Mouse (Mus musculus): ENCODE results near the gene Spsb1. TPM values are rescaled to one million over a fixed set of nuclear protein-coding genes. Genes with fewer than 3 reads are reported as not detected.

Gene Spsb1
- polyA plus RNA-seq, 1 experiment from 2014 or later = 9.2 TPM

DNA sequence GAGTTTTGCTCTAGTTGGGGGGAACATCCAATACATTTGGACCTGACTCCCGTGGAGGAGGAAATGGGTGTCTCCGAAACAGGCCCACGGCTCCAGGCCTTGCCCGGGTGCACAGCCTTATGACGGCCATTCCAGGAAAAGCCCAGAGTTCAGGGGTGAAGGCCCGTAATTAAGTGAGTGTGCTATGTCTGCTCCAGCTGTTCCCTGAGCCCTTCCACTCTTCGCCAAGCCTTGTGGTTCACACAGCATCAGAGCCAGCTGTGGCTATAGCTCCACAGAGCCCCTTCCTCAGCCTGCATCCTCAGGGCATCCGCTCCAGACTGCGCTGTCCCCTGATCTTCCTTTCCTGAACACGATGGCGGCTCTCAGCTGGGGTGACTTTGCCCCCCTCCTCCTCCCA lies 83.8 kb downstream of the Spsb1 start:
- H3K4me1 ChIP-seq = peaks cover 46% of the 10 kb centered on the region
- DNase-seq (ENCODE audit: low spot score) = no peak
- peak overlapping the region; percentile 44; the same call in 1 of the 2 replicates for H3K27ac ChIP-seq

DNA sequence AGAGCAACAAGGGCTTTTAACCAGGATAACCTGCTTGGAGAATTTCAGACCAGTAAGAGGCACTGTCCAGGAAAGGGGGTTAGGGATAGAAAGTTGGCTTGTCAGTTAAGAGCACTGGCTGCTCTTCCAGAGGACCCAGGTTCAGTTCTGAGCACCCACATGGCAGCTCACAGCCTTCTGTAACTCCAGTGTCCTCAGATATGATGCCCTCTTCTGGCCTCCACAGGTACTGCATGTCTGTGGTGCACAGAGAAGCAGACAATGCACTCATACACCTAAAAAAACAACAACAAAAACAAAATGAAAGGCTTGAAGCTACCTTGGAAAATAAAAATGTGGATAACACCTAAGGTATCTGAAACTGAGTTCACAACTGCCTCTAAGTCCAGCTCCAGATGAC lies 84.4 kb downstream of the Spsb1 start:
- Histone ChIP-seq H3K4me1 (peaks cover 40% of the 10 kb centered on the region), H3K27ac (no peak overlapping the region), H3K9me3 (no peaks in the 10 kb centered on the region)

More for the DNA sequence above, 83.8 kb downstream of the Spsb1 start:
- Histone ChIP-seq H3K36me3 (no peaks in the 10 kb centered on the region), H3K27me3 (ENCODE audit: insufficient read depth, poor library complexity, severe bottlenecking) (0 out of 2 replicates have a peak, but pooled peaks cover 7% of the 10 kb centered on the region), H3K4me3 (no peak overlapping the region), H3K9me3 (no peaks in the 10 kb centered on the region)
- WGBS = 75% methylated on average over 11 of the region's 11 CpGs

DNA sequence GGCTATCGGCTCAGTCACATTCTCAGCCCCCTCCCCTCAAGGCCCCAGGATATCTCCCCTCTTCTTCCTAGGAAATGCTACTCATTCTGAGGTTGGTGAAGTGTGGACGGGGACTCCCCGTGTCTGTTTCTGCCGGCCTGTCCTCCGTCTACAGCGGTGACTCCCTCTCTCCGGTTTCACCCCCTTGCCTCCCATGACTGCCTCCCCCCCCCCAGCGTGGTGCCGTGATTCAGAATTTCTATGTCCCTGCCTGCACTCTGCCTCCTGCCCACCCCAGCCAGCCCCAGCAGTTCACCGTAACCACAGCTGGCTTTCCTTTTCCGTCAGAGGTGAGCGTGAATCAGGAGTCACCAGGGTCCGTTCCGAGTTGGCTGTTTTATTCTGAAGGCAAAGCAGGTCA lies 86.1 kb downstream of the Spsb1 start:
- Histone ChIP-seq H3K27ac (peak overlapping the region; percentile 67; the same call in 1 of the 2 replicates), H3K4me1 (peaks cover 36% of the 10 kb centered on the region)

More for the DNA sequence above, 84.4 kb downstream of the Spsb1 start:
- Histone ChIP-seq H3K4me3 (no peak overlapping the region), H3K36me3 (no peaks in the 10 kb centered on the region), H3K27me3 (ENCODE audit: insufficient read depth, poor library complexity, severe bottlenecking) (0 out of 2 replicates have a peak, but pooled peaks cover under 1% of the 10 kb centered on the region)
- DNase-seq (ENCODE audit: low spot score) = no peak

DNA sequence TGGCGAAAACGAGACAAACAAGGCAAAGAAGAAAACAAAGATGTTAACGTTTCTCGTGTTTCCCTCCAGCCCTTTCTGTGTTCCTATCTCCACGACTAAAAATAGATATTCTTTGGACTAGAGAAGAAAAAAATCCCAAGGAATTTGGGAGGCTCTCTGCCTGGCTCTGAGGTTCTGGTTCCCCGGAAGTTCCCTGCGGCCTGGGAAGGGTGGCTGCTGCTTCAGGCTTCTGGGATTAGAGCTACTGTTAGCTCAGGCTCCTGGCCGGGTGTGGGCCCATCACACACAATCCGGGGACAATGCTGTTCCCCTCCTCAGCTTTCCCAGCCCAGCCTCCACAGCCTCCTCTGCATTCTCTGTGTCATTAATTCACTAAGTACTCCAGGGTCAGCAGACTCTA lies 86.8 kb downstream of the Spsb1 start:
- peaks cover 39% of the 10 kb centered on the region for H3K4me1 ChIP-seq
- no peak overlapping the region for H3K4me3 ChIP-seq
- H3K27me3 ChIP-seq (ENCODE audit: insufficient read depth, poor library complexity, severe bottlenecking) = no peaks in the 10 kb centered on the region
- no peaks in the 10 kb centered on the region for H3K36me3 ChIP-seq
- 32% methylated on average over 9 of the region's 9 CpGs for WGBS
- H3K9me3 ChIP-seq = no peaks in the 10 kb centered on the region
- peak overlapping the region; percentile 84 for H3K27ac ChIP-seq
- DNase-seq (ENCODE audit: low spot score) = no peak

More for the DNA sequence above, 86.1 kb downstream of the Spsb1 start:
- Histone ChIP-seq H3K4me3 (no peak overlapping the region), H3K27me3 (ENCODE audit: insufficient read depth, poor library complexity, severe bottlenecking) (no peaks in the 10 kb centered on the region), H3K36me3 (no peaks in the 10 kb centered on the region), H3K9me3 (no peaks in the 10 kb centered on the region)
- DNase-seq (ENCODE audit: low spot score) = no peak
- WGBS = 68% methylated on average over 14 of the region's 14 CpGs

DNA sequence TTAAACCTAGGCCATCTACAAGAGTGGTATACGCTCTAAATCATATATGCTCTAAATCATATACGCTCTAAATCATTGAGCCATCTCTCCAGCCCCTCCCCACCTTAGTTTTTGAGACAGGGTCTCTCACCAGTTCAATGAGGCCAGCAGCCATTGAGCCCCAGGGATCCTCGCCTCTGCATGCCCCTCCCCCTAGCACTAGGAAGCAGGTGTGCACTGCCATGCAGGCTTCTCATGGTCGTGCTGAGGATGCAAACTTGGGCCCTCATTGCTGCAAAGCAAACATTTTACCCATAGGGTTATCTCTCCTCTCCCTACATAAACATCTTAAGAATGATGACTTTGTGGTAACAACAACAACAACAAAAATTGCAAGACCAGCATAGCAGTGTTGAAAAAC lies 87.5 kb downstream of the Spsb1 start:
- 62% methylated on average over 4 of the region's 4 CpGs for WGBS
- H3K4me3 ChIP-seq = no peak overlapping the region
- H3K27me3 ChIP-seq (ENCODE audit: insufficient read depth, poor library complexity, severe bottlenecking) = no peaks in the 10 kb centered on the region
- no peaks in the 10 kb centered on the region for H3K36me3 ChIP-seq
- H3K4me1 ChIP-seq = peaks cover 37% of the 10 kb centered on the region
- 0 out of 2 replicates have a peak overlapping the region, but pooled peaks have one; percentile 22 for H3K27ac ChIP-seq
- no peaks in the 10 kb centered on the region for H3K9me3 ChIP-seq
- no peak for DNase-seq (ENCODE audit: low spot score)

DNA sequence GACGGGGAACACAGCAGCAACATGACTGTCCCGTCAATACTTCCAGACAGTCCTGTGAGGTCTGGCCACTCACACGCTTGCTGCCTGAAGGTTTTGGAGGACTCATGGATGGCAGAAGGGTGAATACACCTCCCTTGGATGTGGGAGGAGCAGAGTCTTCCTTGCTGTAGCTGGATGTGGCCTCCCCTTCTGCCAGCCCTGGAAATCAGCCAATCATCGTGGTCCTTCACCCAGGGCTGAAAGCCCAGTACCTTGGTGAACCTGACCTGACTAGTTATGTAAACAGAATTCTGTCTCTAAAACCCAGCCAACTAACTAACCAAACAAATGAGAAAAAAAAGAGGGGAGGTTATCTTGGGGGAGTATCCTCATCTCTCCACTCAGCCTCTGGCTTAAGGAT lies 90.4 kb downstream of the Spsb1 start:
- no peak for DNase-seq (ENCODE audit: low spot score)
- WGBS = 63% methylated on average over 4 of the region's 4 CpGs
- Histone ChIP-seq H3K9me3 (no peaks in the 10 kb centered on the region), H3K36me3 (no peaks in the 10 kb centered on the region), H3K4me3 (no peak overlapping the region), H3K4me1 (peaks cover 28% of the 10 kb centered on the region), H3K27me3 (ENCODE audit: insufficient read depth, poor library complexity, severe bottlenecking) (no peaks in the 10 kb centered on the region), H3K27ac (no peak overlapping the region)

DNA sequence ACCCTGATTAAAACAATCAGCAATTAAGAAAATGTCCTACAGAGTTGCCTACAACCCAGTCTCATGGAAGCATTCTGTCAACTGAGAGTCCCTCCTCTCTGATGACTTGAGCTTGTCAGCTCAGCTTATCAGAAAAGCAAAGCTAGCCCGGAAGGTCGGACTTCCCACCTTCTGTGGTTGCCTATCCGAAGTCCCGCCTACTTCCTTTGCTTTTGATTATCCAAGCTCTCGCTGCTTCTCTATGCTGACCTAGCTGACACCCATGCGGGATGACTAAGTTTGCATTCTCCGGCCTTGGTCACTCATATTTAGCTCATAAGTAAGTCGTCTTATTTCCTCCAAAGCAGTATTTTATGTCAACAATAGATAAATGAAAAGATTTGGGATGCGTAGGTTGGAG lies 91.3 kb downstream of the Spsb1 start:
- H3K4me1 ChIP-seq = peaks cover 23% of the 10 kb centered on the region
- H3K27me3 ChIP-seq (ENCODE audit: insufficient read depth, poor library complexity, severe bottlenecking) = no peaks in the 10 kb centered on the region
- no peak overlapping the region for H3K27ac ChIP-seq
- WGBS = 57% methylated on average over 9 of the region's 9 CpGs
- H3K9me3 ChIP-seq = no peaks in the 10 kb centered on the region
- no peaks in the 10 kb centered on the region for H3K36me3 ChIP-seq
- no peak overlapping the region for H3K4me3 ChIP-seq
- no peak for DNase-seq (ENCODE audit: low spot score)

DNA sequence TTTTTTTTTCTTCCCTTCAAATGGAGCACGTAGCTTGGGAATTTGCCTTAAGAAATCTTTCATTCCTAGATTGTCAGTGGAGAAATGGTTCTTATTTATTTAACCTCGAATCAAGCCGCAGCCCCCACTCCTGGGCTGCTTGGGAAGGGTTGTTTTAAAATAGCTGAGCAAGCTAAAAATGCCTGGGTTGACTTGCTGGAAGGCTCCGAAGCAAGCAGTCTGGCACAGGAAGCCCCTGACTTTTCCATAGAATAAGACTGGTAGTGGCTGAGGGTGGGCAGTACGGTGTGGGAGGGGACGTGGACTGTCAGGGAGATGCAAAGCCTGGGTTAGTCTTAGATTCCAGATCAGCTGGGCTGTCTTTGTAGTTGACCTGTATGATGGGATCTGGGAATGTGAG lies 94.5 kb downstream of the Spsb1 start:
- no peak for DNase-seq (ENCODE audit: low spot score)
- WGBS = 67% methylated on average over 6 of the region's 6 CpGs
- H3K27me3 ChIP-seq (ENCODE audit: insufficient read depth, poor library complexity, severe bottlenecking) = no peaks in the 10 kb centered on the region; the same call in 1 of the 2 replicates
- H3K4me3 ChIP-seq = no peak overlapping the region
- H3K9me3 ChIP-seq = no peaks in the 10 kb centered on the region
- peaks cover 30% of the 10 kb centered on the region for H3K4me1 ChIP-seq
- H3K36me3 ChIP-seq = no peaks in the 10 kb centered on the region
- H3K27ac ChIP-seq = no peak overlapping the region

DNA sequence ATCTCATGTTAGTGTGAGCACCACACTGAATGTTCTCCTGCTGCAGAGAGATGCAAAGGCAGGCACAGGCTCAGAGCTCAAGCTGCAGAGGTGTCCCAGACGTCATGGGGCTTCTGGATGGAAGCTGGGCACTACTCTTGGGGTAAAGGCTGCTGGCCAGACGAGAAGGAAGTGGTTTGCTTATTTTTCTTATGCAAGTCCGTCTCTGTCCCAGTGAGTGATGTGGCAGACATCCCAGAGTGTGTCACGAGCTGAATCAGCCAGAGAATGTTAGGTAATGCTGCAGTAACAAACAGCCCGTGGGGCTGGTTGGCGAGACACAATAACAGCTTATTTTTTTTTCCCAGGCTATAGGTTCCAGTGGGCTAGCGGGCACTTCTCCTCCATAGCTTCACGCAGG lies 96.3 kb downstream of the Spsb1 start:
- Histone ChIP-seq H3K27ac (no peak overlapping the region), H3K4me3 (no peak overlapping the region), H3K9me3 (no peaks in the 10 kb centered on the region), H3K4me1 (peaks cover 33% of the 10 kb centered on the region), H3K27me3 (ENCODE audit: insufficient read depth, poor library complexity, severe bottlenecking) (no peaks in the 10 kb centered on the region; the same call in 1 of the 2 replicates), H3K36me3 (no peaks in the 10 kb centered on the region)
- no peak for DNase-seq (ENCODE audit: low spot score)
- 59% methylated on average over 8 of the region's 8 CpGs for WGBS

DNA sequence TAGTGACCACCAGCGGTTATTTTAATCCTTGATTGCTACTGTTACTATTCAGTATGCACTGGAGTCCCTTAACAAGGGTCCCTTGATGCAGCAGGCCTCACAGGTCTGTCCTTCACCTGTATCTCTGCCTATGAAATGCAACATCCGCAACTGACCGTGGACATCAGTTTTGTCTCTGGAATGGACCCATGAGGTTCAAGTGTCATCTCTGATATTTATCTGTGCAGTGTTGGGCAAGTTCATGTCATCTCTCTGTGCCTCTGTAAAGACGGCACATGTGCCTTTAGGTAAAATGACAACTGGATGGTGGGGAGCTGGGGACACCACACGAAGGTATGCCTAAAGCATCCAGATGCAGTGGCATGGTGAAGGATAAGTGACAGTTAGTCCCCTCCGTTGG lies 96.7 kb downstream of the Spsb1 start:
- no peak overlapping the region for H3K27ac ChIP-seq
- no peaks in the 10 kb centered on the region; the same call in 1 of the 2 replicates for H3K27me3 ChIP-seq (ENCODE audit: insufficient read depth, poor library complexity, severe bottlenecking)
- no peaks in the 10 kb centered on the region for H3K9me3 ChIP-seq
- H3K36me3 ChIP-seq = no peaks in the 10 kb centered on the region
- WGBS = 79% methylated on average over 6 of the region's 6 CpGs
- H3K4me1 ChIP-seq = peaks cover 32% of the 10 kb centered on the region
- DNase-seq (ENCODE audit: low spot score) = no peak
- H3K4me3 ChIP-seq = no peak overlapping the region

DNA sequence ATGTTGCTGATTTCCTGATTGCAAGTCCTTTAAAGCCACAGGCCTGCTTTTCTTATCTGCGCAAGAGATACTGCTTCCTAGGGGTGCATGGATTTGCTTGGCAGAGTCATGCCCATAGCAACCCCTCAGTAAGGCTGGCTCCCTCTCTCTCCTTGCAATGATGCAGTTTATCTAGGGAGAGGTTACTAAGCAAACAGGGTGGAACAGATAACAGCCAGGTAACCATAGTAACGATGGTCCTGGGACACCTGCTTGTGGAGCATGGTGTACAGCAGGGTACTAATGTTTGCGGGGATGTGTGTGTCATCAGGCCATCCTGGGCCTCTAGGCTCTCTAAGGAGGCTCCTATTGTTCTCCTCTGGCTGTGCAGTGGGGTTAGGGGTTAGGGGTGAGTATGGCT lies 97.2 kb downstream of the Spsb1 start:
- DNase-seq (ENCODE audit: low spot score) = no peak
- no peaks in the 10 kb centered on the region for H3K9me3 ChIP-seq
- H3K36me3 ChIP-seq = no peaks in the 10 kb centered on the region
- H3K4me3 ChIP-seq = no peak overlapping the region
- H3K27me3 ChIP-seq (ENCODE audit: insufficient read depth, poor library complexity, severe bottlenecking) = no peaks in the 10 kb centered on the region; the same call in 1 of the 2 replicates
- no peak overlapping the region for H3K27ac ChIP-seq
- 63% methylated on average over 3 of the region's 3 CpGs for whole genome bisulfite sequencing
- peaks cover 32% of the 10 kb centered on the region for H3K4me1 ChIP-seq

DNA sequence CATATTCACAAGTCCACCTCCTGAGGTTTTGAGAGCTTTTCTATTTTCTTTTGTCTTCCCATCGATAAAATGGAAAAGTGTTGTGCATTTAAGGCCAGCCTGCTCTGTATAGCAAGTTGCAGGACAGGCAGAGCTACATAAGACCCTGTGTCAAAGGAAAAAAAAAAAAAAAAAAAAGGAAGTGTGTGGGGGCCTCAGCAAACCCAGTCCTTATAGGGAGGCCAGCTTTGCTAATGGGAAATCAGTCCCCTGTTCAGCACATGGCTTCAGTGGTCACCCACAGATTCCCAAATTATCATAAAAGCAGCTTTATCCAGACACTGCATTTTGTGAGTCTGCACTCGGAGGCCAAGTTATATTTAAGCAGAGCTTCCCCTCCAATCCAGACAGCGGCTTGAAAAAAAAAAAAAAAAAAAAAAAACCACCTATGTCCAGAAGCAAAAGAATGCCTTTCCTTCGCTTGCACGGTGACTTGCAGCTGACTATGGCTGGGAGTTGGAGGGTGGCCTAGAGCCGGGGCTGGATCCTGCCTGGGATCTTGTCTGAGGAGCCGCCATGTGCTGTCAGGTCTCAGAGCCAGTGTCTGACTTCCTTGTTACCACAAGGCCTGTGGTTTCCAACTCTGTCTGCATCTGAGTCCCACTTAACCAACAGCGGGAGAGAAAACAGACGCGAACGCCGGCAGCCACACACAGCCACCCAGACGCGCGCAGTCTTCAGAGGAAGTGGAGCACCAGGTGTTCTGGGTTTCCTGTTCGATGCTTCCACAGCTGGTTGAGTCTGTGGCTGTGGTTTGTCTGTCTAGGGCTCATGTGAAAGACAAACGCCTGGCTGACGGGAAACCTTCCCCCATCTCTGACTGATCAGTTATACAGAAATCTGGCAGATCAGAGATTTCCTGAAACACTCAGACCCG lies 98.7 kb downstream of the Spsb1 start:
- no peaks in the 10 kb centered on the region; the same call in 1 of the 2 replicates for H3K27me3 ChIP-seq (ENCODE audit: insufficient read depth, poor library complexity, severe bottlenecking)
- H3K36me3 ChIP-seq = no peaks in the 10 kb centered on the region
- no peak overlapping the region for H3K4me3 ChIP-seq
- no peaks in the 10 kb centered on the region for H3K9me3 ChIP-seq
- H3K27ac ChIP-seq = peak overlapping the region; percentile 17; the same call in 1 of the 2 replicates
- peaks cover 32% of the 10 kb centered on the region for H3K4me1 ChIP-seq
- WGBS = 54% methylated on average over 19 of the region's 19 CpGs
- DNase-seq (ENCODE audit: low spot score) = no peak

DNA sequence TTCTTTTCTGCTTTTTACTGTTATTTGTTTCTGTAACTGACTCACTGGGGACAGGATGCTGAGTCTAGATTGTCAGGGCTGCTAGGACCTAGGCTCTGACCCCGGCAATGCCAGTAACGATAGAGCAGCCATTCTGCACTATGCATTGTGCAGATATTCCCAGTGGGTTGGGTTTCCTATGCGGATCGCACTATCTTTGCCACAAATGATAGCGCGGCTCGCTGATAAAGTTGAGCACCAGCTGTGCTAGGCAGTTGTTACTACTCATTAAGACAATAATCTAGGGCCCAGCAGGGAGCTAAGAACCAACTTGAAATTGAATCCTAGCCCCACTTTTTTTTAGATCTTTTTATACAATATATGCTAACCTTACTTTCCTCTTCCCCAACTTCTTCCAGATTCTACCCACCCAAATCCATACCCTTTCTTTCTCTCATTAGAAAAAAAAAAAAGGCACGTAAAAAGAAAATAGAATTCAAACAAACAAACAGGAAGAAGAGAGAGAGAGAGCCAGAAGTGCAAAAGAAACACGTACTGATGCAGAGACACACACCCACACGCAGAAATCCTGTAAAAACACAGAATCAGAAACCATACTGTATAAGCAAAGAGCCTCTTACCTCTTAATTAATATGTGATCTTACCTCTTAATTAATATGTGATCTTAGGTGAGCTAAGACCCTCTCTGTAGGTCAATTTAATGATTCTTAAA lies 99.5 kb downstream of the Spsb1 start:
- Histone ChIP-seq H3K4me1 (peaks cover 32% of the 10 kb centered on the region), H3K36me3 (no peaks in the 10 kb centered on the region), H3K9me3 (no peaks in the 10 kb centered on the region), H3K27ac (no peak overlapping the region), H3K4me3 (0 out of 2 replicates have a peak overlapping the region, but pooled peaks have one; percentile 53), H3K27me3 (ENCODE audit: insufficient read depth, poor library complexity, severe bottlenecking) (no peaks in the 10 kb centered on the region; the same call in 1 of the 2 replicates)
- no peak for DNase-seq (ENCODE audit: low spot score)
- 44% methylated on average over 10 of the region's 10 CpGs for WGBS

Data from heart, embryonic 10.5 days (tissue).